Mouse (Mus musculus): Measurements from ENCODE around the gene Prkar1b.

- TF ChIP-seq CTCF (IDR thresholded peaks at IDR 0.05), result no peak
- no peak for TF ChIP-seq EP300 (IDR thresholded peaks at IDR 0.05)
Observed at GRCm38 (mm10) chr5:139075791-139076190, 74.0 kb downstream of the Prkar1b start.

Data from lung, postnatal 0 days (tissue).